Mouse (Mus musculus): Measurements from ENCODE around the gene Fam3a. TPM values are rescaled to one million over a fixed set of nuclear protein-coding genes. Genes with fewer than 3 reads are reported as not detected.

Gene Fam3a
- polyA plus RNA-seq (2014; fragmentation: Nextera tagmentation; extraction: Ambion mirVana), result 16.8 and 18.5 TPM in 2 replicates

GRCm38 (mm10) chrX:74392535-74393443 is at the start of gene Fam3a, which contains the start of gene Ikbkg:
TSS of gene Fam3a (minus strand) at chrX:74393272.
TSS of gene Ikbkg (plus strand) at chrX:74393290.
- no peaks in the 10 kb centered on the region for H3K36me3 ChIP-seq (ENCODE audit: control insufficient read depth, insufficient read depth, low read length)
- peak within 1 kb of the TSS; percentile 56 for H3K4me3 ChIP-seq (ENCODE audit: low read depth, low read length)
- peak within 1 kb of the TSS; percentile 76 for H3K9ac ChIP-seq (ENCODE audit: low read depth, low read length)
- peak within 1 kb of the TSS; percentile 74 for H3K4me2 ChIP-seq
- peak within 1 kb of the TSS; percentile 83 for H3K27ac ChIP-seq (ENCODE audit: low read depth, low read length)
- DNase-seq (ENCODE audit: low spot score), result peak; percentile 79
- 12% methylated on average over 28 of the region's 30 CpGs for WGBS
- peak; percentile 100 for ATAC-seq (replicated peaks; ENCODE audit: low FRiP score)
- no peaks in the 10 kb centered on the region for H3K27me3 ChIP-seq (replicated peaks; ENCODE audit: control insufficient read depth, insufficient read depth, low read length)
- H3K4me1 ChIP-seq (replicated peaks; ENCODE audit: control insufficient read depth, insufficient read depth, low read length), result no peaks in the 10 kb centered on the region; the same call in 1 of the 2 replicates
- H3K9me3 ChIP-seq (ENCODE audit: control insufficient read depth, low read length), result no peaks in the 10 kb centered on the region

GRCm38 (mm10) chrX:74429290-74429821 is 36.3 kb upstream of the Fam3a start:
- Histone ChIP-seq H3K27me3 (replicated peaks; ENCODE audit: control insufficient read depth, insufficient read depth, low read length) (no peaks in the 10 kb centered on the region), H3K36me3 (ENCODE audit: control insufficient read depth, insufficient read depth, low read length) (no peaks in the 10 kb centered on the region; the same call in 1 of the 2 replicates), H3K9me3 (ENCODE audit: control insufficient read depth, low read length) (no peaks in the 10 kb centered on the region), H3K9ac (ENCODE audit: low read depth, low read length) (peak overlapping the region; percentile 78), H3K27ac (ENCODE audit: low read depth, low read length) (peak overlapping the region; percentile 79), H3K4me3 (ENCODE audit: low read depth, low read length) (peak overlapping the region; percentile 67), H3K4me1 (replicated peaks; ENCODE audit: control insufficient read depth, insufficient read depth, low read length) (peaks cover 2% of the 10 kb centered on the region; the same call in 1 of the 2 replicates), H3K4me2 (peak overlapping the region; percentile 64)
- peak; percentile 67 for DNase-seq (ENCODE audit: low spot score)
- WGBS, result 19% methylated on average over 22 of the region's 22 CpGs
- peak; percentile 67 for ATAC-seq (replicated peaks; ENCODE audit: low FRiP score)

GRCm38 (mm10) chrX:74428826-74429276 is 35.8 kb upstream of the Fam3a start, which contains the start of gene G6pdx:
TSS of gene G6pdx (minus strand) at chrX:74429194.
- H3K4me1 ChIP-seq (replicated peaks; ENCODE audit: control insufficient read depth, insufficient read depth, low read length), result peaks cover 2% of the 10 kb centered on the region; the same call in 1 of the 2 replicates
- H3K9me3 ChIP-seq (ENCODE audit: control insufficient read depth, low read length), result no peaks in the 10 kb centered on the region
- H3K36me3 ChIP-seq (ENCODE audit: control insufficient read depth, insufficient read depth, low read length), result no peaks in the 10 kb centered on the region; the same call in 1 of the 2 replicates
- 21% methylated on average over 25 of the region's 25 CpGs for WGBS
- peak within 1 kb of the TSS; percentile 64 for H3K4me2 ChIP-seq
- DNase-seq (ENCODE audit: low spot score) (peak; percentile 84), ATAC-seq (replicated peaks; ENCODE audit: low FRiP score) (peak; percentile 81)
- H3K4me3 ChIP-seq (ENCODE audit: low read depth, low read length), result peak within 1 kb of the TSS; percentile 67
- H3K27ac ChIP-seq (ENCODE audit: low read depth, low read length), result peak within 1 kb of the TSS; percentile 79
- no peaks in the 10 kb centered on the region for H3K27me3 ChIP-seq (replicated peaks; ENCODE audit: control insufficient read depth, insufficient read depth, low read length)
- H3K9ac ChIP-seq (ENCODE audit: low read depth, low read length), result peak within 1 kb of the TSS; percentile 78

GRCm38 (mm10) chrX:74428146-74428825 is 35.2 kb upstream of the Fam3a start:
- Histone ChIP-seq H3K4me1 (replicated peaks; ENCODE audit: control insufficient read depth, insufficient read depth, low read length) (peaks cover 2% of the 10 kb centered on the region; the same call in 1 of the 2 replicates), H3K36me3 (ENCODE audit: control insufficient read depth, insufficient read depth, low read length) (no peaks in the 10 kb centered on the region), H3K4me2 (peak overlapping the region; percentile 64), H3K9ac (ENCODE audit: low read depth, low read length) (peak overlapping the region; percentile 74), H3K9me3 (ENCODE audit: control insufficient read depth, low read length) (no peaks in the 10 kb centered on the region), H3K27me3 (replicated peaks; ENCODE audit: control insufficient read depth, insufficient read depth, low read length) (no peaks in the 10 kb centered on the region), H3K4me3 (ENCODE audit: low read depth, low read length) (peak overlapping the region; percentile 67), H3K27ac (ENCODE audit: low read depth, low read length) (peak overlapping the region; percentile 79)
- WGBS, result 20% methylated on average over 35 of the region's 35 CpGs
- no peak for DNase-seq (ENCODE audit: low spot score)
- peak; percentile 37 for ATAC-seq (replicated peaks; ENCODE audit: low FRiP score)

- no peak overlapping the region for H3K9ac ChIP-seq (ENCODE audit: low read depth, low read length)
- peaks cover 2% of the 10 kb centered on the region; the same call in 1 of the 2 replicates for H3K4me1 ChIP-seq (replicated peaks; ENCODE audit: control insufficient read depth, insufficient read depth, low read length)
- DNase-seq (ENCODE audit: low spot score) (no peak), ATAC-seq (replicated peaks; ENCODE audit: low FRiP score) (no peak)
- H3K36me3 ChIP-seq (ENCODE audit: control insufficient read depth, insufficient read depth, low read length), result no peaks in the 10 kb centered on the region
- peak overlapping the region; percentile 64; the same call in 1 of the 2 replicates for H3K4me2 ChIP-seq
- WGBS, result 81% methylated on average over 3 of the region's 3 CpGs
- no peaks in the 10 kb centered on the region for H3K27me3 ChIP-seq (replicated peaks; ENCODE audit: control insufficient read depth, insufficient read depth, low read length)
- H3K9me3 ChIP-seq (ENCODE audit: control insufficient read depth, low read length), result no peaks in the 10 kb centered on the region
- no peak overlapping the region for H3K4me3 ChIP-seq (ENCODE audit: low read depth, low read length)
- H3K27ac ChIP-seq (ENCODE audit: low read depth, low read length), result no peak overlapping the region
Measured at GRCm38 (mm10) chrX:74427116-74427515, 34.0 kb upstream of the Fam3a start.

- Histone ChIP-seq H3K36me3 (ENCODE audit: control insufficient read depth, insufficient read depth, low read length) (no peaks in the 10 kb centered on the region), H3K9me3 (ENCODE audit: control insufficient read depth, low read length) (no peaks in the 10 kb centered on the region), H3K27ac (ENCODE audit: low read depth, low read length) (no peak overlapping the region; the same call in 1 of the 2 replicates), H3K27me3 (replicated peaks; ENCODE audit: control insufficient read depth, insufficient read depth, low read length) (no peaks in the 10 kb centered on the region), H3K9ac (ENCODE audit: low read depth, low read length) (no peak overlapping the region), H3K4me1 (replicated peaks; ENCODE audit: control insufficient read depth, insufficient read depth, low read length) (peaks cover 2% of the 10 kb centered on the region; the same call in 1 of the 2 replicates), H3K4me3 (ENCODE audit: low read depth, low read length) (no peak overlapping the region), H3K4me2 (no peak overlapping the region; the same call in 1 of the 2 replicates)
- 64% methylated on average over 1 of the region's 1 CpGs for WGBS
- ATAC-seq (replicated peaks; ENCODE audit: low FRiP score) (no peak), DNase-seq (ENCODE audit: low spot score) (no peak)
Measured at GRCm38 (mm10) chrX:74426256-74426655, 33.2 kb upstream of the Fam3a start.

- peaks cover 2% of the 10 kb centered on the region; the same call in 1 of the 2 replicates for H3K4me1 ChIP-seq (replicated peaks; ENCODE audit: control insufficient read depth, insufficient read depth, low read length)
- no peak overlapping the region for H3K9ac ChIP-seq (ENCODE audit: low read depth, low read length)
- H3K9me3 ChIP-seq (ENCODE audit: control insufficient read depth, low read length), result no peaks in the 10 kb centered on the region
- ATAC-seq (replicated peaks; ENCODE audit: low FRiP score) (peak; percentile 18), DNase-seq (ENCODE audit: low spot score) (no peak)
- H3K4me3 ChIP-seq (ENCODE audit: low read depth, low read length), result no peak overlapping the region
- H3K27ac ChIP-seq (ENCODE audit: low read depth, low read length), result peak overlapping the region; percentile 68; the same call in 1 of the 2 replicates
- H3K36me3 ChIP-seq (ENCODE audit: control insufficient read depth, insufficient read depth, low read length), result no peaks in the 10 kb centered on the region
- H3K4me2 ChIP-seq, result peak overlapping the region; percentile 38
- no peaks in the 10 kb centered on the region for H3K27me3 ChIP-seq (replicated peaks; ENCODE audit: control insufficient read depth, insufficient read depth, low read length)
- WGBS, result 82% methylated on average over 4 of the region's 4 CpGs
Measured at GRCm38 (mm10) chrX:74425195-74425594, 32.1 kb upstream of the Fam3a start.

- no peak for ATAC-seq (replicated peaks; ENCODE audit: low FRiP score)
Measured at GRCm38 (mm10) chrX:74424443-74424842, 31.4 kb upstream of the Fam3a start.

More at GRCm38 (mm10) chrX:74424443-74424842, 31.4 kb upstream of the Fam3a start:
- Histone ChIP-seq H3K36me3 (ENCODE audit: control insufficient read depth, insufficient read depth, low read length) (no peaks in the 10 kb centered on the region), H3K9me3 (ENCODE audit: control insufficient read depth, low read length) (no peaks in the 10 kb centered on the region), H3K4me3 (ENCODE audit: low read depth, low read length) (no peak overlapping the region), H3K27me3 (replicated peaks; ENCODE audit: control insufficient read depth, insufficient read depth, low read length) (no peaks in the 10 kb centered on the region), H3K4me2 (peak overlapping the region; percentile 38; the same call in 1 of the 2 replicates), H3K27ac (ENCODE audit: low read depth, low read length) (peak overlapping the region; percentile 59), H3K4me1 (replicated peaks; ENCODE audit: control insufficient read depth, insufficient read depth, low read length) (peaks cover 2% of the 10 kb centered on the region; the same call in 1 of the 2 replicates), H3K9ac (ENCODE audit: low read depth, low read length) (0 out of 2 replicates have a peak overlapping the region, but pooled peaks have one; percentile 37)
- DNase-seq (ENCODE audit: low spot score), result no peak
